Mouse (Mus musculus): ENCODE measurements around the gene Ptprs.

- TF ChIP-seq CTCF (IDR thresholded peaks at IDR 0.05; ENCODE audit: borderline replicate concordance, insufficient read depth, low read length), result no peak
- no peak for TF ChIP-seq POLR2A (IDR thresholded peaks at IDR 0.05; ENCODE audit: low read depth, low read length)
Measured at GRCm38 (mm10) chr17:56468870-56469269, 7.4 kb downstream of the Ptprs start.
